Mouse (Mus musculus) embryonic facial prominence, embryonic 14.5 days (tissue): ENCODE measurements at regions not wholly inside any gene's neighbourhood (a gene's known extent, or its start where the extent isn't known, plus 50 kb on each side); places are given as distances from the start of the nearest gene placed in this dataset.

ENCODE experiments used
- ATAC-seq: fragments of 200-750 bp; cut with Nextera tagmentation; 2 replicates; pipeline ENCODE4 v1.8.0; 2017; ENCODE audit warnings: low read depth, moderate number of reproducible peaks, moderate TSS enrichment
- DNase-seq: peaks from one replicate; pipeline ENCODE4 v3.0.0-alpha.2; 2015; ENCODE audit warnings: low spot score
- H3K27ac ChIP-seq: fragments of 300-500 bp; sonication (generic); replicated peaks from 2 replicates; pipeline ENCODE4 v1.5.1; 2014; ENCODE audit warnings: low read depth, mild to moderate bottlenecking, low read length, moderate library complexity
- H3K27me3 ChIP-seq: fragments of 300-500 bp; sonication (generic); replicated peaks from 2 replicates; pipeline ENCODE4 v1.6.1; 2014; ENCODE audit warnings: low read length; ENCODE audit not compliant: control insufficient read depth, insufficient read depth
- H3K36me3 ChIP-seq: fragments of 300-500 bp; sonication (generic); 2 replicates; pipeline ENCODE4 v1.6.1; 2014; ENCODE audit warnings: low read length, mixed read lengths; ENCODE audit not compliant: control insufficient read depth, insufficient read depth
- H3K4me1 ChIP-seq: fragments of 300-500 bp; sonication (generic); 2 replicates; pipeline ENCODE4 v1.6.1; 2014; ENCODE audit warnings: antibody characterized with exemption, low read length; ENCODE audit not compliant: control insufficient read depth, insufficient read depth
- H3K4me2 ChIP-seq: fragments of 300-500 bp; sonication (generic); 2 replicates; pipeline ENCODE4 v1.6.1; 2014; ENCODE audit warnings: low read depth, mild to moderate bottlenecking, low read length, moderate library complexity, mixed read lengths
- H3K4me3 ChIP-seq: fragments of 300-500 bp; sonication (generic); 2 replicates; pipeline ENCODE4 v1.5.1; 2014; ENCODE audit warnings: low read depth, mild to moderate bottlenecking, low read length
- H3K9ac ChIP-seq: fragments of 300-500 bp; sonication (generic); 2 replicates; pipeline ENCODE4 v1.6.1; 2014; ENCODE audit warnings: low read depth, mild to moderate bottlenecking, low read length, moderate library complexity, mixed read lengths
- H3K9me3 ChIP-seq: fragments of 300-500 bp; sonication (generic); 2 replicates; pipeline ENCODE4 v1.6.1; 2016; ENCODE audit warnings: low read length; ENCODE audit not compliant: control insufficient read depth
- WGBS: fragments of 180-500 bp; shearing (Covaris S2); extraction: QIAGEN DNeasy Blood & Tissue Kit; methylation state at CpG from one replicate; pipeline ENCODE4 v1.1.7; 2014; 5-methylcytosine and 5-hydroxymethylcytosine counted together

- DNase-seq (peak; percentile 70), ATAC-seq (no peak)
- no peaks in the 10 kb centered on the region; the same call in 1 of the 2 replicates for H3K27me3 ChIP-seq
- H3K9ac ChIP-seq: no peak overlapping the region
- no peak overlapping the region for H3K4me3 ChIP-seq
- H3K4me1 ChIP-seq: peaks cover 8% of the 10 kb centered on the region; the same call in 1 of the 2 replicates
- no peak overlapping the region for H3K27ac ChIP-seq
- no peaks in the 10 kb centered on the region for H3K36me3 ChIP-seq
- no peaks in the 10 kb centered on the region for H3K9me3 ChIP-seq
- WGBS: 31% methylated on average over 2 of the region's 2 CpGs
- H3K4me2 ChIP-seq: no peak overlapping the region
These were observed 162.5 kb upstream of the Otx2 start for GRCm38 (mm10) chr14:48836071-48836470.

- no peaks in the 10 kb centered on the region for H3K9me3 ChIP-seq
- H3K27ac ChIP-seq: no peak overlapping the region
- H3K4me2 ChIP-seq: no peak overlapping the region
- H3K4me1 ChIP-seq: peaks cover 8% of the 10 kb centered on the region; the same call in 1 of the 2 replicates
- H3K36me3 ChIP-seq: no peaks in the 10 kb centered on the region
- WGBS: 87% methylated on average over 2 of the region's 2 CpGs
- ATAC-seq (no peak), DNase-seq (no peak)
- H3K4me3 ChIP-seq: no peak overlapping the region
- H3K27me3 ChIP-seq: no peaks in the 10 kb centered on the region
- H3K9ac ChIP-seq: no peak overlapping the region
These were observed 160.8 kb upstream of the Otx2 start for GRCm38 (mm10) chr14:48834416-48834815.

- ATAC-seq (no peak), DNase-seq (no peak)
- Histone ChIP-seq H3K9ac (no peak overlapping the region), H3K4me2 (no peak overlapping the region), H3K4me3 (no peak overlapping the region), H3K4me1 (no peaks in the 10 kb centered on the region), H3K27me3 (no peaks in the 10 kb centered on the region), H3K9me3 (no peaks in the 10 kb centered on the region), H3K27ac (no peak overlapping the region), H3K36me3 (no peaks in the 10 kb centered on the region)
- WGBS: 63% methylated on average over 5 of the region's 5 CpGs
These were observed 152.8 kb upstream of the Otx2 start for GRCm38 (mm10) chr14:48826421-48826820.

GRCm38 (mm10) chr14:48824375-48824774, 150.8 kb upstream of the Otx2 start:
- no peak for ATAC-seq

GRCm38 (mm10) chr14:48815941-48816340, 142.3 kb upstream of the Otx2 start:
- WGBS: 87% methylated on average over 3 of the region's 3 CpGs

More at GRCm38 (mm10) chr14:48824375-48824774, 150.8 kb upstream of the Otx2 start:
- Histone ChIP-seq H3K4me3 (no peak overlapping the region), H3K36me3 (no peaks in the 10 kb centered on the region), H3K4me2 (no peak overlapping the region), H3K27ac (no peak overlapping the region), H3K9ac (no peak overlapping the region), H3K27me3 (no peaks in the 10 kb centered on the region), H3K9me3 (no peaks in the 10 kb centered on the region), H3K4me1 (no peaks in the 10 kb centered on the region)
- WGBS: 67% methylated on average over 3 of the region's 3 CpGs
- DNase-seq: no peak

GRCm38 (mm10) chr14:48815231-48815728, 141.7 kb upstream of the Otx2 start:
- DNase-seq: peak; percentile 54
- WGBS: 48% methylated on average over 8 of the region's 8 CpGs
- Histone ChIP-seq H3K9me3 (no peaks in the 10 kb centered on the region), H3K4me1 (no peaks in the 10 kb centered on the region), H3K4me2 (no peak overlapping the region), H3K9ac (no peak overlapping the region), H3K36me3 (no peaks in the 10 kb centered on the region), H3K27me3 (no peaks in the 10 kb centered on the region), H3K4me3 (no peak overlapping the region), H3K27ac (no peak overlapping the region)
- ATAC-seq: no peak

More at GRCm38 (mm10) chr14:48815941-48816340, 142.3 kb upstream of the Otx2 start:
- Histone ChIP-seq H3K27me3 (no peaks in the 10 kb centered on the region), H3K4me1 (no peaks in the 10 kb centered on the region), H3K9ac (no peak overlapping the region), H3K9me3 (no peaks in the 10 kb centered on the region), H3K4me2 (no peak overlapping the region), H3K36me3 (no peaks in the 10 kb centered on the region), H3K27ac (no peak overlapping the region), H3K4me3 (no peak overlapping the region)
- no peak for DNase-seq
- no peak for ATAC-seq

- H3K27ac ChIP-seq: no peak overlapping the region
- no peaks in the 10 kb centered on the region for H3K27me3 ChIP-seq
- no peaks in the 10 kb centered on the region for H3K36me3 ChIP-seq
- H3K4me1 ChIP-seq: no peaks in the 10 kb centered on the region
- no peak overlapping the region for H3K9ac ChIP-seq
- no peak overlapping the region for H3K4me3 ChIP-seq
- no peak for ATAC-seq
- H3K9me3 ChIP-seq: no peaks in the 10 kb centered on the region
- H3K4me2 ChIP-seq: no peak overlapping the region
- 76% methylated on average over 11 of the region's 11 CpGs for WGBS
- DNase-seq: no peak
These were observed 139.3 kb upstream of the Otx2 start for GRCm38 (mm10) chr14:48812741-48813495.

- no peaks in the 10 kb centered on the region for H3K9me3 ChIP-seq
- no peak overlapping the region for H3K27ac ChIP-seq
- peaks cover 12% of the 10 kb centered on the region; the same call in 1 of the 2 replicates for H3K27me3 ChIP-seq
- ATAC-seq: no peak
- H3K36me3 ChIP-seq: no peaks in the 10 kb centered on the region
- DNase-seq: no peak
- WGBS: 89% methylated on average over 4 of the region's 4 CpGs
- no peaks in the 10 kb centered on the region for H3K4me1 ChIP-seq
- H3K9ac ChIP-seq: no peak overlapping the region
- H3K4me3 ChIP-seq: no peak overlapping the region
- H3K4me2 ChIP-seq: no peak overlapping the region
These were observed 130.5 kb upstream of the Otx2 start for GRCm38 (mm10) chr14:48804098-48804497.

GRCm38 (mm10) chr14:48801283-48801682, 127.7 kb upstream of the Otx2 start:
- DNase-seq (peak; percentile 17), ATAC-seq (no peak)
- 38% methylated on average over 14 of the region's 14 CpGs for WGBS
- Histone ChIP-seq H3K4me1 (no peaks in the 10 kb centered on the region), H3K4me3 (no peak overlapping the region), H3K27me3 (peaks cover 15% of the 10 kb centered on the region; the same call in 1 of the 2 replicates), H3K27ac (no peak overlapping the region), H3K36me3 (no peaks in the 10 kb centered on the region), H3K9me3 (no peaks in the 10 kb centered on the region), H3K9ac (no peak overlapping the region), H3K4me2 (no peak overlapping the region)
